Mouse (Mus musculus) ES-E14 (cell line): ENCODE results near the gene Zbtb5.

ENCODE experiments used
- CHD2 ChIP-seq: IDR thresholded peaks from 2 replicates; pipeline ENCODE4 v1.6.1; 2014; ENCODE audit warnings: mild to moderate bottlenecking, low read depth, low read length, inconsistent platforms
- MAFK ChIP-seq: IDR thresholded peaks from 2 replicates; pipeline ENCODE4 v1.6.1; 2014; ENCODE audit warnings: mild to moderate bottlenecking, low read depth, low read length, inconsistent platforms; ENCODE audit not compliant: insufficient read depth
- ZC3H11A ChIP-seq: IDR thresholded peaks from 2 replicates; pipeline ENCODE4 v1.6.1; 2012; ENCODE audit warnings: low read depth, mild to moderate bottlenecking, inconsistent platforms, low read length, borderline replicate concordance
- ZNF384 ChIP-seq: IDR thresholded peaks from 2 replicates; pipeline ENCODE4 v1.6.1; 2012; ENCODE audit warnings: low read depth, low read length, inconsistent platforms

GRCm38 (mm10) chr4:45013031-45013431 is 819 bp upstream of the Zbtb5 start:
- TF ChIP-seq ZNF384 (no peak), CHD2 (no peak), ZC3H11A (no peak), MAFK (no peak)
